Mouse (Mus musculus): ENCODE results near the gene Tmem51. TPM values are rescaled to one million over a fixed set of nuclear protein-coding genes. Genes with fewer than 3 reads are reported as not detected.
"Not testable (repeated sequence)": the region's sequence is repeated elsewhere in the genome, so short reads cannot be mapped to it uniquely, and the experiment has no call there.

The Tmem51 gene
- polyA plus RNA-seq, 1 experiment from 2014 or later = 23.0 TPM

GRCm38 (mm10) chr4:141996880-141997279 lies 87.2 kb downstream of the Tmem51 start:
- 54% methylated on average over 3 of the region's 3 CpGs for WGBS
- no peaks in the 10 kb centered on the region for H3K9me3 ChIP-seq (ENCODE audit: control insufficient read depth, low read length)
- no peaks in the 10 kb centered on the region for H3K27me3 ChIP-seq (ENCODE audit: control insufficient read depth, insufficient read depth, low read length)
- H3K4me3 ChIP-seq (ENCODE audit: low read length) = no peak overlapping the region
- H3K36me3 ChIP-seq (ENCODE audit: control insufficient read depth, insufficient read depth, low read length) = no peaks in the 10 kb centered on the region
- no peaks in the 10 kb centered on the region for H3K4me1 ChIP-seq (ENCODE audit: control insufficient read depth, insufficient read depth, low read length)
- H3K9ac ChIP-seq (ENCODE audit: low read depth, low read length) = no peak overlapping the region
- no peak overlapping the region for H3K27ac ChIP-seq (ENCODE audit: low read depth, low read length)
- ATAC-seq (ENCODE audit: low FRiP score, low TSS enrichment) = no peak
- no peak overlapping the region for H3K4me2 ChIP-seq (replicated peaks; ENCODE audit: low read depth, low read length)

- no peak overlapping the region for H3K9ac ChIP-seq (ENCODE audit: low read depth, low read length)
- H3K4me3 ChIP-seq (ENCODE audit: low read length) = no peak overlapping the region
- H3K4me2 ChIP-seq (replicated peaks; ENCODE audit: low read depth, low read length) = no peak overlapping the region
- no peaks in the 10 kb centered on the region for H3K9me3 ChIP-seq (ENCODE audit: control insufficient read depth, low read length)
- H3K4me1 ChIP-seq (ENCODE audit: control insufficient read depth, insufficient read depth, low read length) = no peaks in the 10 kb centered on the region
- ATAC-seq (ENCODE audit: low FRiP score, low TSS enrichment) = no peak
- WGBS = 87% methylated on average over 7 of the region's 7 CpGs
- no peaks in the 10 kb centered on the region for H3K36me3 ChIP-seq (ENCODE audit: control insufficient read depth, insufficient read depth, low read length)
- H3K27me3 ChIP-seq (ENCODE audit: control insufficient read depth, insufficient read depth, low read length) = no peaks in the 10 kb centered on the region
- H3K27ac ChIP-seq (ENCODE audit: low read depth, low read length) = no peak overlapping the region
Measured at GRCm38 (mm10) chr4:141996086-141996485, 88.0 kb downstream of the Tmem51 start.

- H3K4me2 ChIP-seq (replicated peaks; ENCODE audit: low read depth, low read length); H3K9ac ChIP-seq (ENCODE audit: low read depth, low read length); H3K27ac ChIP-seq (ENCODE audit: low read depth, low read length); H3K4me3 ChIP-seq (ENCODE audit: low read length); H3K27me3 ChIP-seq (ENCODE audit: control insufficient read depth, insufficient read depth, low read length); H3K9me3 ChIP-seq (ENCODE audit: control insufficient read depth, low read length); H3K4me1 ChIP-seq (ENCODE audit: control insufficient read depth, insufficient read depth, low read length); ATAC-seq (ENCODE audit: low FRiP score, low TSS enrichment); H3K36me3 ChIP-seq (ENCODE audit: control insufficient read depth, insufficient read depth, low read length): not testable (repeated sequence)
- WGBS = 58% methylated on average over 2 of the region's 2 CpGs
Measured at GRCm38 (mm10) chr4:141994062-141994471, 90.0 kb downstream of the Tmem51 start.

DNA sequence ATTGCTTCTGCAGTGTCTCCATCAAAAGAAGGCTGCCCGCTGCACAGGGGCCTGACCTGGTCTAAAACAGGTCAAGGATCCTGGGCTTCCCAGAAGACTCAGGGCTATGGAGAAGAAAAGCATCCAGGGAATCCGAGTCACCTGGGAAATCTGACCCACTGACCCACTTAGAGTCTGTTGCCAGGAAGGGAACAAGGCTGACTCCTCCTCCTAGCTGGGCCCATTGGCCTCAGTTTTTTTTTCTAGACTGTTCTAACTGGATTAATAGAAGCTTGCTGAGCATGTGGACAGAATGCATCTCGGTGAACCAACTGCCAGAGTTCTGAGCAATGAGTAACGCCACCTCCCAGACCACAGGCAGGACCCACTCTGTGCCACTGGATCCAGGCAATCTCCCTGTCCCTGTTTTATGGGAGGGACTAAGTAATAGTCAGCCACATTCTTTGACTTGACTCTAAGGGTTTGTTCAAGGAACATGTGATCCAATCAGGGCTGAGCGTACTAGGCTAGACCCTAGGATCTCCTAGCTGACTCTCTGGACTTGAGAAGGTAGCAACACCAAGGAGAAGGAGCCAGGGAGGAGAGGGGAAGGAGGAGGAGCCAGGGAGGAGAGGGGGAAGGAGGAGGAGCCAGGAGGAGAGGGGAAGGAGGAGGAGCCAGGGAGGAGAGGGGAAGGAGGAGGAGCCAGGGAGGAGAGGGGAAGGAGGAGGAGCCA lies 90.6 kb downstream of the Tmem51 start:
- ATAC-seq (ENCODE audit: low FRiP score, low TSS enrichment) = no peak
- no peak overlapping the region for H3K9ac ChIP-seq (ENCODE audit: low read depth, low read length)
- H3K27ac ChIP-seq (ENCODE audit: low read depth, low read length) = no peak overlapping the region
- no peaks in the 10 kb centered on the region for H3K27me3 ChIP-seq (ENCODE audit: control insufficient read depth, insufficient read depth, low read length)
- H3K4me3 ChIP-seq (ENCODE audit: low read length) = no peak overlapping the region
- H3K36me3 ChIP-seq (ENCODE audit: control insufficient read depth, insufficient read depth, low read length) = no peaks in the 10 kb centered on the region
- H3K9me3 ChIP-seq (ENCODE audit: control insufficient read depth, low read length) = no peaks in the 10 kb centered on the region
- H3K4me1 ChIP-seq (ENCODE audit: control insufficient read depth, insufficient read depth, low read length) = no peaks in the 10 kb centered on the region
- H3K4me2 ChIP-seq (replicated peaks; ENCODE audit: low read depth, low read length) = no peak overlapping the region
- WGBS = 61% methylated on average over 5 of the region's 5 CpGs

GRCm38 (mm10) chr4:141992530-141993204 lies 91.4 kb downstream of the Tmem51 start:
- Histone ChIP-seq H3K36me3 (ENCODE audit: control insufficient read depth, insufficient read depth, low read length) (no peaks in the 10 kb centered on the region), H3K4me2 (replicated peaks; ENCODE audit: low read depth, low read length) (no peak overlapping the region), H3K4me1 (ENCODE audit: control insufficient read depth, insufficient read depth, low read length) (no peaks in the 10 kb centered on the region), H3K27ac (ENCODE audit: low read depth, low read length) (no peak overlapping the region), H3K27me3 (ENCODE audit: control insufficient read depth, insufficient read depth, low read length) (no peaks in the 10 kb centered on the region), H3K9me3 (ENCODE audit: control insufficient read depth, low read length) (no peaks in the 10 kb centered on the region), H3K9ac (ENCODE audit: low read depth, low read length) (no peak overlapping the region), H3K4me3 (ENCODE audit: low read length) (no peak overlapping the region)
- ATAC-seq (ENCODE audit: low FRiP score, low TSS enrichment) = no peak
- WGBS = 85% methylated on average over 14 of the region's 14 CpGs

- Histone ChIP-seq H3K4me1 (ENCODE audit: control insufficient read depth, insufficient read depth, low read length) (no peaks in the 10 kb centered on the region), H3K36me3 (ENCODE audit: control insufficient read depth, insufficient read depth, low read length) (no peaks in the 10 kb centered on the region), H3K9ac (ENCODE audit: low read depth, low read length) (no peak overlapping the region), H3K4me2 (replicated peaks; ENCODE audit: low read depth, low read length) (no peak overlapping the region), H3K9me3 (ENCODE audit: control insufficient read depth, low read length) (no peaks in the 10 kb centered on the region), H3K27ac (ENCODE audit: low read depth, low read length) (no peak overlapping the region), H3K27me3 (ENCODE audit: control insufficient read depth, insufficient read depth, low read length) (no peaks in the 10 kb centered on the region), H3K4me3 (ENCODE audit: low read length) (no peak overlapping the region)
- no peak for ATAC-seq (ENCODE audit: low FRiP score, low TSS enrichment)
- WGBS = 94% methylated on average over 1 of the region's 1 CpGs
Measured at GRCm38 (mm10) chr4:141988178-141988577, 95.9 kb downstream of the Tmem51 start.

DNA sequence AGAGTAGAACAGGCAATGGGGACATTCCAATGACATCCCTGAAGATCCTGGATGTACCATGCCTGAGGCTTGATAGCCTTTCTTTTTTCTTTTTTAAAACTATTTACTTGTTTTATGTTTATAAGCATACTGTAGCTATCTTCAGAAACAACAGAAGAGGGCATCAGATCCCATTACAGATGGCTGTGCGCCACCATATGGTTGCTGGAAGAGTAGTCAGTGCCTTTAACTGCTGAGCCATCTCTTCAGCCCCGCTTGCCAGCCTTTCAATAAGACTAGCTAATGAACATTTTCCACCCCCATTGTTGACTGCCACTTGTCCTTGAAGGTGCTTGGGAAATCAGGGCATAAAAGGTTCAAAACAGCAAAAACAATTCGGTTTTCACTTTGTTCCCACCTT lies 100.4 kb downstream of the Tmem51 start:
- no peaks in the 10 kb centered on the region for H3K4me1 ChIP-seq (ENCODE audit: control insufficient read depth, insufficient read depth, low read length)
- H3K9me3 ChIP-seq (ENCODE audit: control insufficient read depth, low read length) = no peaks in the 10 kb centered on the region
- H3K4me2 ChIP-seq (replicated peaks; ENCODE audit: low read depth, low read length) = no peak overlapping the region
- H3K36me3 ChIP-seq (ENCODE audit: control insufficient read depth, insufficient read depth, low read length) = no peaks in the 10 kb centered on the region
- H3K27ac ChIP-seq (ENCODE audit: low read depth, low read length) = no peak overlapping the region
- 51% methylated on average over 3 of the region's 3 CpGs for WGBS
- ATAC-seq (ENCODE audit: low FRiP score, low TSS enrichment) = no peak
- no peak overlapping the region for H3K9ac ChIP-seq (ENCODE audit: low read depth, low read length)
- H3K27me3 ChIP-seq (ENCODE audit: control insufficient read depth, insufficient read depth, low read length) = no peaks in the 10 kb centered on the region
- H3K4me3 ChIP-seq (ENCODE audit: low read length) = no peak overlapping the region

- H3K27me3 ChIP-seq (ENCODE audit: control insufficient read depth, insufficient read depth, low read length) = no peaks in the 10 kb centered on the region
- no peak overlapping the region for H3K27ac ChIP-seq (ENCODE audit: low read depth, low read length)
- no peaks in the 10 kb centered on the region for H3K4me1 ChIP-seq (ENCODE audit: control insufficient read depth, insufficient read depth, low read length)
- no peaks in the 10 kb centered on the region for H3K36me3 ChIP-seq (ENCODE audit: control insufficient read depth, insufficient read depth, low read length)
- H3K9me3 ChIP-seq (ENCODE audit: control insufficient read depth, low read length) = no peaks in the 10 kb centered on the region
- 74% methylated on average over 3 of the region's 3 CpGs for WGBS
- H3K4me3 ChIP-seq (ENCODE audit: low read length) = no peak overlapping the region
- no peak for ATAC-seq (ENCODE audit: low FRiP score, low TSS enrichment)
- no peak overlapping the region for H3K4me2 ChIP-seq (replicated peaks; ENCODE audit: low read depth, low read length)
- H3K9ac ChIP-seq (ENCODE audit: low read depth, low read length) = no peak overlapping the region
Measured at GRCm38 (mm10) chr4:141981475-141981874, 102.6 kb downstream of the Tmem51 start.

Measured in kidney, embryonic 14.5 days (tissue).